Mouse (Mus musculus) mammary gland, adult 2 months (tissue): ENCODE measurements around the gene Acsm3. TPM values are rescaled to one million over a fixed set of nuclear protein-coding genes. Genes with fewer than 3 reads are reported as not detected.

Source experiments
- polyA plus RNA-seq: library from polyadenylated mRNA; depleted of rRNA; stranded (reverse); fragments of >200 nt; gene quantifications from 2 replicates; pipeline ENCODE4 v1.2.3, GENCODE M21; 2012; ENCODE audit warnings: low replicate concordance; rRNA removed

The Acsm3 gene
- 14.3 and 42.0 TPM in 2 replicates for polyA plus RNA-seq

DNA sequence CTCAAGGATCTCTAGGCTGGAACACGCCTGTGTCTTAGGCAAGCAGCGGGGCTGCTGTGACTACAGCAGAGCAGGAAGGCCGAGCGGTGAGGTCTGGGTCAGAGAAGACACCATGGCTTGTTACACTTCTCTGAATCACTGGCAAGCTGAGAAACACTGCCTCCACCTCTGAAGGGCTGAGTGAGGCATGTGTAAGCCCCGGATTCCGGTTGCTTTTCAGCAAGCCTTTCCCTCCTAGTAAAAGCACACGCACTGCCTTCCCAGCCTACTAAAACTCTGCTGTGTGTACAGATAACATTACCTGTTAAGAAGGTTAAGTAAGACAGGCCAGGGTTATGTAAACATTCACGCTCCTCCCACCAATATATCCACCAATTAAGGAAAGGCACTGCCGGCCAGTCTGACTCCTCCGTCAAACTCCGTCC is at the start of gene Acsm3:
Acsm3 (plus strand) TSS at position 397 of the 425 bp plus-strand sequence.

DNA sequence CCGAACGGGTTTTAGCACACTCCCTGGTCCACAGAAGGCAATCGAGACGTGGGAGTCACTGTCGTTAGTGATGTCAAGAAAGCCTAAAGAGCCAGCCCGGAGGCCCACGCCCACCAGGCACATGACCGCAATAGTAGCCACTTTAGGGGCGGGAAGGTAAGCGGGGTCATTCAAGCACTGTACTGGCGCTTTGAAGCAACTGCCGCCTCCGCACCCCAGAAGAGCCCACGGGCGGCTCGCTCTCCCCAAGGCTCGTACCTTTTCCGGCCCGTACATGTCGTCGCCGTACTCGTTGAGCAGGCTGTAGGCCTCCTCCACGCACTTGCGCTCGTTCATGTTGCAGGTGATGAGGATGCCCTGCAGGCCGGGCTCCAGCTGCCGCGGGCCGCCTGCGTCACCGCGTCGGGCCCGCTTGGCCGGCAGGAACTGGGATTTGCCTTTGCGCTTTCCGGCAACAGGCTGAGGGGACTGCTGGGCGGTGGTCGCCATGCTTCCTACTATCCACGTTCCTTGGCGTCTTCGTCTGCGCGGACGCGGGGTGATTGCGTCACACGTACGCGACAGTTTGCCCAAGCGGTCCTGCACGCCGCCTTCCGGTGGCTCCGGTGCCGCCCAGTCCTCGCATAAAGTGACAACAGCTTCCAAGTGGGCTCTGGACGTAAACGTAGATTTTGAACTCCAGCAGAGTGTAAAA is 40.3 kb upstream of the Acsm3 start, which contains the start of gene Thumpd1:
Thumpd1 (minus strand) TSS at position 546 of the 694 bp plus-strand sequence.

DNA sequence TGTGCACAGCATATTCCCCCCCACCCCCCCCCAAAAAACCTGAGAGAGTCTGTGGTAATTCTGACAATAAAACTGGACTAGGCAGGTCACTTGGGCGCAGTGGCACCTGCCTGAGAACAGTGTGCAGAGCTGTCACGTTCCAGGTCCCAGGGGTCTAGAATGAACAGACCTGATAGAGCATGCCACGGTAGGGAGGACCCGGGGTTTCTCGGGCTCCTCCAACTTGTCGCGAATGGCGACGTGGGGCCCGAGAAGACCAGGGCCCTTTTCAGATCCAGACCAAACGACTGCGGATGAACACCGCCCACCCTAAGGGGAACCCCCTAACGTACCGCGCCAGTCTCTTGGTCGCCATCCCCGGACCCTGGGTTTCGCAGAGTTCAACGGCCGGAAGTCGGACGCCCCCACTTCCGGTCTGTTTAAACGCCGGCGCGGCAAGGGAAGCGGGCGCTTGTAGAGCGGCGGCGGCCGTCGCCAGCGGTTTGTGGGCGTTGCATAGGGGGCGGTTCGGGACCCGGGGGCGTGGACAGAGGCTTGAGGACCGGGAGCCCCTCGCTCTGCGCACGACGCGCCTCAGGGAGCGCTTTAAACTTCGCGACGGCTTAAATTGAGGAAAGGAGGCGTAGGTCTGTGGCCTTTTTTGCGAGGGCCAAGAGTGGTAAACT is 33.0 kb downstream of the Acsm3 start, which contains the start of the genes Rexo5 and Eri2:
Rexo5 (plus strand) TSS at position 421 of the 665 bp plus-strand sequence.
Eri2 (minus strand) TSS at position 473 of the 665 bp plus-strand sequence.

Other genes starting within 250 kb of the Acsm3 start
- 4.4 and 5.1 TPM in 2 replicates for gene Acsm5, start 241.5 kb upstream of the Acsm3 start, polyA plus RNA-seq
- not detected in 2 replicates for gene Pdilt, start 237.4 kb upstream of the Acsm3 start, polyA plus RNA-seq
- 0.36 TPM in 1 of 2 replicates, not detected in the other for gene Acsm2, start 206.6 kb upstream of the Acsm3 start, polyA plus RNA-seq
- gene Acsm1, start 153.9 kb upstream of the Acsm3 start, polyA plus RNA-seq, result 0.48 TPM in 1 of 2 replicates, not detected in the other
- gene Acsm4, start 70.9 kb upstream of the Acsm3 start, polyA plus RNA-seq, result not detected in 2 replicates
- 17.8 and 20.5 TPM in 2 replicates for gene Thumpd1, start 40.1 kb upstream of the Acsm3 start, polyA plus RNA-seq
- gene Rexo5, start 33.1 kb downstream of the Acsm3 start, polyA plus RNA-seq, result 1.3 and 2.4 TPM in 2 replicates
- 0.62 and 1.4 TPM in 2 replicates for gene Eri2, start 33.1 kb downstream of the Acsm3 start, polyA plus RNA-seq
- gene Lyrm1, start 134.9 kb downstream of the Acsm3 start, polyA plus RNA-seq, result 1.6 and 4.8 TPM in 2 replicates
- gene Dcun1d3, start 135.4 kb downstream of the Acsm3 start, polyA plus RNA-seq, result 4.4 and 8.9 TPM in 2 replicates